Mouse (Mus musculus) CD8-positive naive resting alpha-beta T cell, adult 2 months (primary cell): ENCODE measurements around the gene Gje1.

Experiments
- DNase-seq, 2 experiments: peaks; one replicate each; pipeline ENCODE4 v3.0.0; 2022; ENCODE audit warnings: low read depth in 2 of 2, low spot score in 2 of 2

Gene Gje1

DNA sequence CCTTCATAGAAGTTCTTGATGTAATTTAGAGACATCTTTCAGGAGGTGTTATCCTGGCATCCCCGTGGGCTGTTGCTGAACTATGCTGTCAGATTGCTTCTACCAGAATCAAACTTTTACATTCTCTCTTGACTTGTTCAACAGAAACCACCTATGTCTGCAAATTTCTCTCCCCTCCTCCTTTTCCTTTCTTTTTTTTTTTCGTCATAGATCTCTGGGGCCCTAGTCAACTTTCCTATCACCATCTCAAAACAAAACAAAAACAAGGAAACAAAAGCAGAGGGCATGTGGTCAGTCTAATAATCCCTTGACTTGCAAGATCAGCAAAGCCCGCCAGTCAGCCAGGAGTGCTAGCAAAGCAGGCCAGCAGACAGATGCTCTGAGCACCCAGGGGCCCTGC is at the start of gene Gje1:
Gene Gje1 (minus strand): TSS at position 101 of the 400 bp plus-strand sequence.
- DNase-seq: no peak

DNA sequence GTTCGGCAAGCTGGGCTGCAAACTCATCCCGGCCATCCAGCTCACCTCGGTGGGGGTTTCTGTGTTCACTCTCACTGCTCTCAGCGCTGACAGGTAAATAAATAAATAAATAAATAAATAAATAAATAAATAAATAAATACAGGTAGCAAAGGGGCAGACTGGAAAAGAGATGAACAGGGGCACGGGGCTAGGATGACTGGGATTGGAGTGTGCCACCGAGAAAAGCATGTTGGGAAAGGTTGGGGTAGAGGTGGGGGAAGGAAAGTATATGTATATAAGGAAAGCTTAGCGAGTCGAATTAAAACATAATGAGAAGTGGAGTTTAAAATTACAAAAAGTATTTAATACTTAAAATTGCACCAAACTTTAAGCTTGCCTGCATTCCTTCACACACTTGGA is 42.6 kb upstream of the Gje1 start:
- DNase-seq: no peak

DNA sequence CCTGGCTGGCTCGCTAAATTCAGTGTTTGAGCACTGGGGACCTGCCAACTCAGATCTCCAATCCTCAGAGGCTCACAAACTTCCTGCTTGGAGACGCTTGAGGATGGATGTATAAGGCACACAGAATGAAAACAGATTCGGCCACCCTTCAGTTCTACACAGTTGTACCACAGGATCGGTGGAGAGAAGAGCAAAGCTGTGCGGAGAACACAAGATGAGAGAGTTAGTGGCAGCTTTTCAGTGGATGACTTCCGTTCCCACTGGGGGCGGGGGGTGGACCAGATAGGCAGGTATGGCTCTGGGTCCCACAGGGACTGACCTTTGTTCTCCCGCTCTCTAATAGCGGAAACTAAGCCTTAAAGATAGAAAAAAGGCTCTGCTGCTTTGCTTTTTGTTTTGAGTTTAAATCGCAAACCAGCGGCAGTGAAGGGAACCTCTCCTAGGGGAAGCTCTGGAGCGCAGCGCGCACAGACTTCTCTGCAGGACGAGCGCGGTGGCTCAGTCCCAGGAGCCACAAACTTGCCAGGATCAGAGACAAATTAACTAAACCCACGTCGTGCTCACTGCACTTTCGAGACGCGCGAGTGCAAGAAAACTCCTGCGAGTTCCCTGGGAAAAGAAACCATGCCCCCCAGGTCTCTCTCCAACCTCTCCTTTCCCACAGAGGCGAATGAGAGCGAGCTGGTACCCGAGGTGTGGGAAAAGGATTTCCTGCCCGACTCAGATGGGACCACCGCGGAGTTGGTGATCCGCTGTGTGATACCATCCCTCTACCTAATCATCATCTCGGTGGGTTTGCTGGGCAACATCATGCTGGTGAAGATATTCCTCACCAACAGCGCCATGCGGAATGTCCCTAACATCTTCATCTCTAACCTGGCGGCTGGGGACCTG is 41.9 kb upstream of the Gje1 start:
- no peak for DNase-seq

DNA sequence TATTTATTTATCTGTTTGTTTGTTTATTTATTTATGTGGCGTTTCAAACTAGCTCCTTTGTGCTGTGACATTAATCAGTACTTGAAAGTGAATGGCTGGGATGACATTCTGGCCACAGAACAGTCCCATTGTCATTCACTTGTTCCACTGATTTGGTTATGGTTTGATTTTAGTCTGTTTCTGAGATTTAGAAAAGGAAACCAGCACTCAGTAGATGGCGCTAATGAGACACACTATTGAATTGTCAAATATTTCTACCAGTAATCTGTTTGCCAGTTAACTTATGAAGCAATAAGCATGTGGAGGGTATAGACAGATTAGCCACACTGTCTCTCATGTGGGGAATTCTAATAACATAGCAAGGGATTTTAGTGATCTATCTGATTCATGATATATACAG is 16.3 kb upstream of the Gje1 start:
- DNase-seq: no peak

DNA sequence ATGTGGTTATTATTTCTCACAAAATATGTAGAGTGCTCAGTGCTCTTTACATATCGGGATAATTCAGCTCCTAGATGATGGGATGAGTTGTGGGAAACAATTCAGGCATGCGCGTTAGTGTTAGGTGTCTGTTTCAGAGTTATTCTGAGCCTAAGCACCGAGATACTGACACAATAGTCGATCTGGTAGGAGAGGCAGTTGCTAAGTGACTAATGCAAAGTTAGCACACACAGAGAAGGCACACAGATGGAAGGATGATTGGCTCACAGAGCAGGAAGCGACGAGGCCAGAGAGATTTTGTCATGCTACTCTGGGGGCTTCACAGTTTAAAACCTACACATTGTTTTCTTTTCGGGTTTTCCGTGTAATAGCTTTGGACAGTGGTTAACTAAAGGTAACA is 7.7 kb upstream of the Gje1 start:
- DNase-seq: no peak

DNA sequence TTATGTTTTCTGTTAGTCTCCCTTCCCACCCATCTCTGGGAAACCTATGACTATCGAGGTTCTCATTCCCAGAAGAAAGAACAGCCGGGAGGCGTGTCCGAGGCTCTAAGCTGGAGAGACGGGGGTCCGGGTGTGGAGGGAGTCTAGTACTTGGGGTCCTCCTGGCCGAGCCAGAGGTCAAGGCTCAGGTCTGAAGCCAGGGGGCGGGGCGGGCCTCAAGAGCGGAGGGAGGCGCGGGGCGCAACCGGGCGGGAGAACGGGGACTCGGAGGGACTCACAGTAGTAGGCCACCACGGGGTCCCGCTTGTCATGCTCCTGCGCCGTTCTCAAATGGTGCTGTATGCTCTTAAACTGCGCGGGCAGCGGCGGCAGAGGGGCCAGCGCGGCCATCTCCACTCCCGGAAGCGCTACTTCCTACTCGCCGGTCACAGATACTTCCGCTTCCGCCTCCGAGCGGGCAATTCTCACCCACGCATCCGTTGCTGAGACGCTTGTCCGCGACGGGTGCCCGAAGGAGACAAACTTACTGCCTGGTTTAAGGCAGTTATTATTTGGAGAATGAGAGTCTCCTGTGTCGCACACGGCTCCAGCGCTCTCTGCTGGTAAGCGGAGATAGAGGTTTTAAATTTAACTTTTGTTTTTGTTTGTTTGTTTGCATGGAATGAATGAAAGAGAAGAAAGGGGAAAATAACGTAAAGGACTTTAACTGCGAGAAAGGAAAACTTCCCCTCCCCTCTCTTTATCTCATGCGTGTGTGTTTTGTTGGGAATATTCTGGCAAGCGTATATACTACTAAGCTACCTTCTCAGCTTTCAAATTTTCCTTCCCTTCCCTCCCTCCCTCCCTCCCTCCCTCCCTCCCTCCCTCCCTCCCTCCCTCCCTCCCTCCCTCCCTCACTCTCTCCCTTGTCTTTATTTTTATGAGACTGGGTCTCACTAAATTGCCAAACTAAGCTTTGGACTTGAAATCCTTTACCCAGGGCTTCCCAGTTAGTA is 12.6 kb downstream of the Gje1 start, which contains the start of the genes Vta1 and Nmbr:
Gene Vta1 (minus strand): TSS at position 489 of the 995 bp plus-strand sequence.
Gene Nmbr (plus strand): TSS at position 520 of the 995 bp plus-strand sequence.
- DNase-seq: peak; percentile 93 to 94

DNA sequence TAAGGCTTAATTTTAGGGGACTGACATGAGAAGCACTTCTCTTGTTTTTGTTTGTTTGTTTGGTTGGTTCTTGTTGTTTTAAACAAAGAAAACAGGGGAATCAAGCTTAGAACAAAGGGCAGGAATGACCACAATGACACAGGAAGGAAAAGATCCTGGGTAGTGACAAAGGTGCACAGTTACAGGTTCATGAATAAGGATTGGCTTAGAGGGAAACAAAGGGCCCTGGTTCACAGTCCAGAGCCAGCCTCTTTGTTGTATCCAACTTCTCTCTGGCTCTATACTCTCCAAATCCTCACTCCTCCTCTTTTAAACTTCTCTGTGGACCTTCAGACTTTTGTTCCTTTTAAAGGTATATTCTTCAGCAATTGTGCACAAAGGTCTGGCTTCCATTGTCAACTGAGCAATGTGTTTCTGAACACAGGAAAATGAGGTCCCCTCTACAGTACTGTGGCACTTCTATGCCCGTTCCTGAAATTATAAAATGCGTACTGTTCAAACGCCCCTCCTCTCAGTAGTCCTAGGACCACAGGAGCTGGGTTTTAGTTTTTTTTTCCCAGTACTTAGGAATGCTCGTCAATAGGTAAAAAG is 14.1 kb downstream of the Gje1 start:
- DNase-seq: no peak

DNA sequence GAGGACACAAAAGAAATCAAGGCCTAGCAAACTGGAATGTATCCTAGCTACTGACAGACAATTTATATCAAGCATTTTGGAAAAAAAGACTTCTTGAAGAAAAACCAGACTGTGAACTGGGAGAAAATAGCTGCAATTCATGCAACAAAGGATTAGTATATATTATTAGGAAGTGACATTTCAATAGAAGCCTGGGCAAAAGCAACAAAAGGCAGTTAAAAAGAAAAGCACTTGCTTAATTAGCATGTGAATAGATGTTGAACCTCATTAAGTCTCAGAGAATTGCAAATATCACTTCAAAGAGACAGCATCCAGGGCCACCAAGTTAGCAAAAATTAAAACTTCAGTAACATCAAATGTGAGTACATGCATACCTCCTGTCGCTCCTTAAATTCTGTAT is 14.8 kb downstream of the Gje1 start:
- no peak for DNase-seq

DNA sequence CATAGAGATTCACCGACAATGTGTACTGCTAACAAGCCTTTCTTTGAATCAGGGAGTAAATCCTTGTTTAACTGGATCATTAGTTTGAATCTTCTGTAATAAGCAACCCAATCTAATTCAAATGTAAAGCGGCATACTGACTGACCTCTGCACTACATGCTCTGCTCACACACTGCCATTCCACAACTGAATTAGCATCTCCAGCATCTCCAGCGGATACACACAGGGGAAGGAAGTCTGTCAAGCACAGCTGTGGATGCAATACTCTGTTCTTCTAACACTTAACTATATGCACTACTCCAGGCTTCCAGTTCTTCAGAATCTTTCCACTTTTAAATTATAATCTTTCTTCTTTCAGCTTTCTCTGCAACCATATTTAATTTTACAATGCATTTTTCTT is 27.7 kb downstream of the Gje1 start:
- DNase-seq: no peak

DNA sequence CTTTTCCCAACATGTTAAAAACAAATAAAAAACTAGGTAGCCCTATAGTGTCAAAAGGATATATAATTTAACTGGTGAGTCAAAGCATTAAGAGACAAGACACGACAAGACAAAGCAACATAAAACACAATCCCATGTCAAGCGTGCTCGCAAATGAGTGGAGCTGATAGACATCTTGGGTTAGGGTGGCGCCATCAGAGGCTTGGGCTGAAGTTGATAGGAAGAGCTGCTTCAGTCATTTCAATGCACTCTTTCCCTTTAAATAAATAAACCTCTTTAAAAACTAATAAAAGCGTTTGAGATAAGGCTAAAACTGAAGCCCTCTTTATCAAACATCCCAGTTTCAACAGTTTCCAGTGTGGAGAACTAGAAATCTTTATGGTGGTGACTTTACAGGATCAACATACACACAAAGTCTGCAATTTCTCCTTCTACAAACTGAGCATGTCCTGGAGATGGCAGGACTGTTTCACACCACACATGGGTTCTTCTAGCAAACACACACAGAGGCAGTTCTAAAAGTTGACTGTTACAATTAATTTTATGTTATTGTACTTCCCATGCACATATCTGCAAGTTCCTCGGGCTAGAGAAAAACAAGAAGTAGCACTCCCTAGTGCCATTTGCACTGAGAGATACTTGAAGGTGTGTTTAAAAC is 29.1 kb downstream of the Gje1 start:
- no peak for DNase-seq

DNA sequence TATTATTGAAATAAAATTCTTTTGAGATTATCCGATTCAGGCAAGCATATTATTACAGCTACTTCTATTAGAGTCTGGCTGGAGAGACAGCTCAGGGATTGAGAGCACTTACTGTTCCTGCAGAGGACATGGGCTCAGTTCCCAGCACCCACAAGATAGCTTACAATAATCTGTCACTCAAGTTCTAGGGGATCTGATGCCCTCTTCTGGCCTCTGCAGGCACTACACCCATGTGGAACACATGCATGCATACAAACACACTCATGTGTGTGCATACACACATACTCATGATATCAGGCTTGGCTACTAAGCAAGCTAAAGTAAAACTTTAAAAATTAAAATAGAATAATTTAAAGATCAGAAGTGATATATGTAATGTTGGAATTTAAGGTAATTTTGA is 32.4 kb downstream of the Gje1 start:
- no peak for DNase-seq

DNA sequence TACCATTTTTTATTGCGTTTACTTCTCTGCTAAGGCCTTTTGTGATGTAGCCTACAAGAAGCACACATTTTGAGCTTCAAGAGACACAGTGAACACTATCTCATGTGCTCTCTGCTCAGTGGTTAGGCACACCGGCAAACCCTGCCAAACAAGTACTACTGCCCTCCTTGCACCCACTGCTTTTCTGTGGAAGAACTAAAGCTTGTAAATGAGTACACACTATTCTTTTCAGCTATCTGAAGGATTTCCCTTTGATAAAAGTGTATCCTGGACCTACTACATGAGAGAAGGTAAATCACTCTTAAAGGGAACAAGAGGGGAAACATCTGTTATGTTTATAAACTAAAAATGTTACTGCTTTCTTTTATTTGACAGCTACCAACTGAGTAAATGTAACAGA is 51.9 kb downstream of the Gje1 start:
- no peak for DNase-seq
